9 mouse cellular contexts compared by ENCODE assay signal in genomic region chr7:118935306-118935705, GRCm38 (mm10). TPM values are rescaled to one million over a fixed set of nuclear protein-coding genes. Genes with fewer than 3 reads are reported as not detected.
DNase-seq lines count a peak whose midpoint lies in the region; ATAC-seq and TF ChIP-seq lines count a peak whose summit lies in the region.
"Had no signal": no experiment of that assay in that cellular context is flagged by ENCODE, and none has a peak within 500 bp of the region (broad histone marks: within the 10 kb centered on the region; RNA-seq: fewer than 3 reads in every experiment).

No protein-coding gene starts in this region.

- H3K9ac ChIP-seq in liver, embryonic 16.5 days (ENCODE audit: low read depth, low read length), result no peak overlapping the region
- no peak overlapping the region for H3K9ac ChIP-seq in liver, embryonic 11.5 days (ENCODE audit: low read depth, low read length)
- H3K9ac ChIP-seq in stomach, embryonic 16.5 days (ENCODE audit: low read length), result no peak overlapping the region
- no peak overlapping the region for H3K9ac ChIP-seq in intestine, postnatal 0 days (ENCODE audit: low read depth, low read length)
- H3K9ac ChIP-seq: lung, embryonic 15.5 days had no signal

- H3K4me3 ChIP-seq in liver, embryonic 16.5 days (ENCODE audit: low read depth, low read length), result no peak overlapping the region
- H3K4me3 ChIP-seq in liver, embryonic 11.5 days (ENCODE audit: low read depth, low read length), result no peak overlapping the region
- no peak overlapping the region for H3K4me3 ChIP-seq in brown adipose tissue, adult 24 weeks (ENCODE audit: insufficient read depth, low read depth, low read length)
- no peak overlapping the region for H3K4me3 ChIP-seq in stomach, embryonic 16.5 days (replicated peaks; ENCODE audit: low read length)
- H3K4me3 ChIP-seq in intestine, postnatal 0 days (ENCODE audit: low read depth, low read length), result no peak overlapping the region
- H3K4me3 ChIP-seq: lung, embryonic 15.5 days had no signal

- no peaks in the 10 kb centered on the region for H3K27me3 ChIP-seq in liver, embryonic 16.5 days (ENCODE audit: control insufficient read depth, insufficient read depth, low read depth, low read length)
- H3K27me3 ChIP-seq in liver, embryonic 11.5 days (replicated peaks; ENCODE audit: control insufficient read depth, insufficient read depth, low read length), result no peaks in the 10 kb centered on the region
- H3K27me3 ChIP-seq in stomach, embryonic 16.5 days (ENCODE audit: control insufficient read depth, insufficient read depth, low read length), result no peaks in the 10 kb centered on the region
- no peaks in the 10 kb centered on the region for H3K27me3 ChIP-seq in intestine, postnatal 0 days (replicated peaks; ENCODE audit: control insufficient read depth, insufficient read depth, low read length)
- H3K27me3 ChIP-seq: lung, embryonic 15.5 days had no signal

- no peak overlapping the region for H3K27ac ChIP-seq in liver, embryonic 16.5 days (ENCODE audit: low read length)
- no peak overlapping the region for H3K27ac ChIP-seq in liver, embryonic 11.5 days (ENCODE audit: low read depth, low read length)
- H3K27ac ChIP-seq in brown adipose tissue, adult 24 weeks (replicated peaks; ENCODE audit: low read depth, low read length), result peak overlapping the region; percentile 92
- no peak overlapping the region for H3K27ac ChIP-seq in stomach, embryonic 16.5 days (ENCODE audit: low read length)
- H3K27ac ChIP-seq in intestine, postnatal 0 days (ENCODE audit: low read depth, low read length), result no peak overlapping the region
- H3K27ac ChIP-seq: lung, embryonic 15.5 days had no signal

- peak; percentile 66 for ATAC-seq in liver, embryonic 16.5 days (ENCODE audit: low read depth)
- ATAC-seq in liver, embryonic 11.5 days (replicated peaks; ENCODE audit: low FRiP score), result no peak
- ATAC-seq in stomach, embryonic 16.5 days (ENCODE audit: insufficient read depth, low FRiP score), result peak; percentile 71; the same call in 1 of the 2 replicates
- ATAC-seq in intestine, postnatal 0 days, result no peak

- no peak for TF ChIP-seq CTCF in intestine, postnatal 0 days (IDR thresholded peaks at IDR 0.05; ENCODE audit: low read depth)

- DNase-seq in liver, embryonic 11.5 days (ENCODE audit: low spot score), result no peak
- DNase-seq in heart, postnatal 36 days, result peak; percentile 56 to 71
- DNase-seq in spleen, postnatal 10 days (ENCODE audit: low spot score in 2 of 2), result no peak
- no peak for DNase-seq in yolk sac, embryonic 10.5 days (ENCODE audit: low spot score)

- WGBS in liver, embryonic 16.5 days (ENCODE audit: insufficient replicate concordance), result 19% methylated on average over 2 of the region's 2 CpGs
- WGBS in liver, embryonic 11.5 days, result 32% methylated on average over 2 of the region's 2 CpGs
- 32% methylated on average over 2 of the region's 2 CpGs for WGBS in stomach, embryonic 16.5 days
- WGBS in intestine, postnatal 0 days, result 19% methylated on average over 2 of the region's 2 CpGs

- H3K4me2 ChIP-seq in liver, embryonic 16.5 days (ENCODE audit: low read depth, low read length), result no peak overlapping the region
- H3K4me2 ChIP-seq in liver, embryonic 11.5 days, result no peak overlapping the region
- H3K4me2 ChIP-seq in stomach, embryonic 16.5 days (ENCODE audit: low read depth, low read length), result no peak overlapping the region
- H3K4me2 ChIP-seq in intestine, postnatal 0 days (replicated peaks; ENCODE audit: low read depth), result no peak overlapping the region
- H3K4me2 ChIP-seq: lung, embryonic 15.5 days had no signal

- H3K36me3 ChIP-seq in liver, embryonic 16.5 days (ENCODE audit: control insufficient read depth, insufficient read depth), result no peaks in the 10 kb centered on the region
- no peaks in the 10 kb centered on the region for H3K36me3 ChIP-seq in liver, embryonic 11.5 days (ENCODE audit: control insufficient read depth, insufficient read depth, low read length)
- no peaks in the 10 kb centered on the region for H3K36me3 ChIP-seq in stomach, embryonic 16.5 days (ENCODE audit: control insufficient read depth, insufficient read depth, low read length)
- H3K36me3 ChIP-seq in intestine, postnatal 0 days (ENCODE audit: control insufficient read depth, insufficient read depth), result no peaks in the 10 kb centered on the region
- H3K36me3 ChIP-seq: lung, embryonic 15.5 days had no signal

- H3K4me1 ChIP-seq in liver, embryonic 16.5 days (ENCODE audit: control insufficient read depth, low read depth, low read length), result no peaks in the 10 kb centered on the region
- no peaks in the 10 kb centered on the region; the same call in 1 of the 2 replicates for H3K4me1 ChIP-seq in liver, embryonic 11.5 days (replicated peaks; ENCODE audit: control insufficient read depth, insufficient read depth, low read length)
- H3K4me1 ChIP-seq in brown adipose tissue, adult 24 weeks (ENCODE audit: control insufficient read depth, insufficient read depth, insufficient read length, low read length), result peaks cover 11% of the 10 kb centered on the region
- H3K4me1 ChIP-seq in stomach, embryonic 16.5 days (ENCODE audit: control insufficient read depth, insufficient read depth, low read length), result peaks cover under 1% of the 10 kb centered on the region; the same call in 1 of the 2 replicates
- peaks cover 2% of the 10 kb centered on the region; the same call in 1 of the 2 replicates for H3K4me1 ChIP-seq in intestine, postnatal 0 days (replicated peaks; ENCODE audit: control insufficient read depth, insufficient read depth, low read length)

- intact Hi-C loops in heart, postnatal 36 days (cut with DNase I), result no loop called here

- no peaks in the 10 kb centered on the region for H3K9me3 ChIP-seq in liver, embryonic 16.5 days (replicated peaks; ENCODE audit: control insufficient read depth, low read length)
- H3K9me3 ChIP-seq in liver, embryonic 11.5 days (ENCODE audit: control insufficient read depth, low read length), result no peaks in the 10 kb centered on the region
- no peaks in the 10 kb centered on the region for H3K9me3 ChIP-seq in stomach, embryonic 16.5 days (replicated peaks; ENCODE audit: control insufficient read depth, low read length)
- no peaks in the 10 kb centered on the region for H3K9me3 ChIP-seq in intestine, postnatal 0 days (ENCODE audit: control insufficient read depth)
- H3K9me3 ChIP-seq: lung, embryonic 15.5 days had no signal

RNA-seq across cellular contexts. Expression of gene Gprc5b, which starts 59.7 kb away (rescaled TPM):
- polyA plus RNA-seq in liver, embryonic 16.5 days (2015; fragmentation: Nextera tagmentation; extraction: Ambion mirVana), result 0.28 and 0.54 TPM in 2 replicates
- polyA plus RNA-seq in liver, embryonic 11.5 days (2014; fragmentation: Nextera tagmentation; extraction: Ambion mirVana), result 1.7 and 2.0 TPM in 2 replicates
- polyA plus RNA-seq in brown adipose tissue, adult 24 weeks (2012; ENCODE audit: insufficient read depth, insufficient read length, missing spikeins), result 55.7 and 65.8 TPM in 2 replicates
- total RNA-seq in heart, postnatal 36 days (2021), result 10 to 100 TPM; 14.7 to 15.6 TPM
- polyA plus RNA-seq in stomach, embryonic 16.5 days (2015; fragmentation: Nextera tagmentation; extraction: Ambion mirVana), result 3.3 and 3.6 TPM in 2 replicates
- polyA plus RNA-seq in intestine, postnatal 0 days (2015; fragmentation: Nextera tagmentation; extraction: Ambion mirVana), result 0.66 and 1.5 TPM in 2 replicates

Comparison
In these comparisons a context has a peak if more than half of its experiments do, and no peak if none do; other contexts are left out.
1. ATAC-seq: peak in liver, embryonic 16.5 days (single experiment) and stomach, embryonic 16.5 days (single experiment); none in liver, embryonic 11.5 days (single experiment) and intestine, postnatal 0 days (single experiment).
2. DNase-seq: peak in heart, postnatal 36 days (2 of 2); none in liver, embryonic 11.5 days (single experiment), spleen, postnatal 10 days (0 of 2) and yolk sac, embryonic 10.5 days (single experiment).
3. RNA of gene Gprc5b, which starts 59.7 kb away (polyA plus RNA-seq): 55.7 to 65.8 TPM in brown adipose tissue, adult 24 weeks; 3.3 to 3.6 TPM in stomach, embryonic 16.5 days, 1.7 to 2.0 TPM in liver, embryonic 11.5 days, 0.66 to 1.5 TPM in intestine, postnatal 0 days and 0.28 to 0.54 TPM in liver, embryonic 16.5 days; every median in the first group is over 10 times any median in the second.